Mouse (Mus musculus) CD8-positive naive resting alpha-beta T cell, adult 57 days (primary cell): Measurements from ENCODE around the gene Brat1. TPM values are rescaled to one million over a fixed set of nuclear protein-coding genes. Genes with fewer than 3 reads are reported as not detected.

ENCODE experiments used
- total RNA-seq: library from RNA; stranded (reverse); gene quantifications from one replicate; pipeline ENCODE4 v1.2.4, GENCODE M21; 2023

Gene Brat1
- total RNA-seq = 22.8 TPM

GRCm38 (mm10) chr5:140704378-140705251 is at the start of gene Brat1:
Gene Brat1 (plus strand): TSS chr5:140705011.

GRCm38 (mm10) chr5:140702103-140702513 is 2.7 kb upstream of the Brat1 start, which contains the start of gene Iqce:
Gene Iqce (minus strand): TSS chr5:140702378.

GRCm38 (mm10) chr5:140723822-140724221 is 19.0 kb downstream of the Brat1 start, which contains the start of gene Amz1:
Gene Amz1 (plus strand): TSS chr5:140724127.

Other genes with a start within 250 kb of the Brat1 start
- 13.0 TPM for gene Chst12, start 199.5 kb upstream of the Brat1 start, total RNA-seq
- gene Grifin, start 139.9 kb upstream of the Brat1 start, total RNA-seq = 1.9 TPM
- 136 TPM for gene Lfng, start 97.7 kb upstream of the Brat1 start, total RNA-seq
- gene Ttyh3, start 56.0 kb upstream of the Brat1 start, total RNA-seq = 66.0 TPM
- gene Iqce, start 2.6 kb upstream of the Brat1 start, total RNA-seq = 53.9 TPM
- 2.0 TPM for gene Amz1, start 19.1 kb downstream of the Brat1 start, total RNA-seq
- gene Gna12, start 125.4 kb downstream of the Brat1 start, total RNA-seq = 13.7 TPM